Mouse (Mus musculus) megakaryocyte, embryonic 14.5 days (primary cell): ENCODE results near the gene 2210011C24Rik. TPM values are rescaled to one million over a fixed set of nuclear protein-coding genes. Genes with fewer than 3 reads are reported as not detected.
A peak's percentile ranks its signal among the peaks of the same experiment; 100 is the strongest.

Experiments
- H3K27me3 ChIP-seq: replicated peaks from 2 replicates; pipeline ENCODE3; 2012; ENCODE audit warnings: inconsistent platforms
- H3K36me3 ChIP-seq: replicated peaks from 2 replicates; pipeline ENCODE3; 2012; ENCODE audit warnings: low read length, inconsistent platforms, mixed read lengths
- H3K4me1 ChIP-seq: 2 replicates; pipeline ENCODE4 v1.6.1; 2012; ENCODE audit warnings: inconsistent platforms
- H3K4me3 ChIP-seq: replicated peaks from 2 replicates; pipeline ENCODE3; 2012; ENCODE audit warnings: moderate library complexity, mild to moderate bottlenecking, inconsistent platforms
- H3K9me3 ChIP-seq: 2 replicates; pipeline ENCODE4 v1.6.1; 2012; ENCODE audit warnings: inconsistent platforms
- FLI1 ChIP-seq: IDR thresholded peaks from 2 replicates; pipeline ENCODE4 v1.6.1; 2012; ENCODE audit warnings: low read length, inconsistent platforms, mixed read lengths
- GATA1 ChIP-seq: IDR thresholded peaks from 3 replicates; pipeline ENCODE4 v1.6.1; 2012; ENCODE audit warnings: mixed read lengths, low read length, inconsistent platforms, borderline replicate concordance
- polyA plus RNA-seq: library from polyadenylated mRNA; stranded (reverse); fragments of >175 nt; gene quantifications from 2 replicates; pipeline ENCODE4 v1.2.3, GENCODE M21; 2012; ENCODE audit warnings: low replicate concordance; ENCODE audit not compliant: insufficient read depth

2210011C24Rik gene
- polyA plus RNA-seq, 1 experiment = not detected

- peaks cover 43% of the 10 kb centered on the region for H3K4me1 ChIP-seq
- H3K4me3 ChIP-seq = peak overlapping the region; percentile 98
- TF ChIP-seq FLI1 (no peak), GATA1 (no peak)
- peaks cover 4% of the 10 kb centered on the region; the same call in 1 of the 2 replicates for H3K9me3 ChIP-seq
- H3K27me3 ChIP-seq = peaks cover 21% of the 10 kb centered on the region
- H3K36me3 ChIP-seq = peaks cover 27% of the 10 kb centered on the region
Observed at GRCm38 (mm10) chr8:84042948-84043342, 31.0 kb upstream of the 2210011C24Rik start.

DNA sequence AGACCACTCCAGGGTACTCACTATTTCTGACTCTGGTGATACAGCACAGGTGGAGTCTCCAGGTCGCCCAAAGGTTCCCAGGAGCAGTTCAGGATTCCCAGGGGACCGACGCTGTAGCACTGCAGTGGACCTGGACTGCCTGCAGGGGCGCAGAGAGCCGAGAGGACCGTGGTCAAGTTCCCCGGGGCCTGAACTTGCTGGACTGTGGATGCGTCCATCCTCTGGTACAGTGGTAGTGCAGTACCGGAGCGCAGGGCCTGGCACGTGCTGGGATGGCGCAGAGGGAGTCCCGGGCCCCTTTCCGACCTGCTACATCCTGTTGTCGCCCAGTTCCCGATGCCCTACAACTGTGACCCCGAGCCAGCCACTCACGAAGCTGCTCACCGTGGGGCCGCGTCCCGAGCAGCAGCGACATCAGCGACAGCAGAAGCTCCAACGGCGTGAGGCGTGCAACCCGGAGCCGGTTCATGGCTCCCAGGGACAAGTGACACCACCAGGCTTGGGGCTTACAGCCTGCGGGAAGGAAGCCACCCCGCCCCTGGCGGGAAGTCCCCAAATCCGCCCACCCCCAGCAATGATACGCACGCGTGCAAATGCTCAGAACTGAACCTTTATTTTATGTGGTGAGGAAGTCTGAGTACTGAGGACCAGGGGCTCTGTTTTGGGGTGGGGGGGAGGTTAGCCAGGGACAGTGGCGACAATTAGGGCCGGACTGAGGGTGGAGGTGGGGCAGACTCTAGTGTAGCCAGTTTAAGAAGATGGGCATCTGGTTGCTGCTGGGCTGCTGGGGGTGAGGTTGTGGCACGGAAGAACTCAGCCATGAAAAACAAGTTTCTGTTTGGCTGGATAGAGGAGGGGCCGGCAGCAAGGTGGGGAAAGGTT lies 30.3 kb upstream of the 2210011C24Rik start, which contains the start of gene Il27ra:
Gene Il27ra, minus strand, starts transcription at position 524 of the 882 bp plus-strand sequence.
- H3K9me3 ChIP-seq = peaks cover 4% of the 10 kb centered on the region; the same call in 1 of the 2 replicates
- H3K27me3 ChIP-seq = peaks cover 18% of the 10 kb centered on the region

GRCm38 (mm10) chr8:84039050-84039449 lies 27.1 kb upstream of the 2210011C24Rik start:
- no peak overlapping the region for H3K4me3 ChIP-seq
- no peaks in the 10 kb centered on the region for H3K9me3 ChIP-seq
- TF ChIP-seq FLI1 = no peak
- no peak for TF ChIP-seq GATA1
- peaks cover 57% of the 10 kb centered on the region for H3K36me3 ChIP-seq
- H3K27me3 ChIP-seq = peaks cover 7% of the 10 kb centered on the region
- H3K4me1 ChIP-seq = peaks cover 36% of the 10 kb centered on the region

More for the DNA sequence above, 30.3 kb upstream of the 2210011C24Rik start, which contains the start of gene Il27ra:
- H3K4me3 ChIP-seq = peak within 1 kb of the TSS; percentile 98
- TF ChIP-seq GATA1 (no peak), FLI1 (no peak)
- peaks cover 30% of the 10 kb centered on the region for H3K36me3 ChIP-seq
- H3K4me1 ChIP-seq = peaks cover 43% of the 10 kb centered on the region

DNA sequence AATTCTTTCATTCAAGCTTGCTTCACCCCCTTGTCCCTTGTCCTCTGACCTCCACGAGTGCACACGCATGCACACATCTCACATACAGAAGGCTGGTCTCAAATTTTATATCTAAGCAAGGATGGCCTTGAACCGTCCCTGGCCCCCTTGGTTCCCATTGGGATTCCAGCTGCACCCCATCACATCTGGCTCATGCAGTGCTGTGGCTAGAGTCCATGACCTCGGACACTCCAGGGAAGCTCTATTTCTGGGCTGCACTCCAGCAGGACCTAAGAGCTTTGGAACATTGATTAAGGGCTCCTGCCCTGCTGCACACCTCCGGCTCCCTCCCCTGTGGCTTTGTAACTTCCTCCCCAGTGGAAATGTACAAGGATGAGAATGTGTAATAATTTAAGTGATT lies 26.0 kb upstream of the 2210011C24Rik start:
- Histone ChIP-seq H3K27me3 (peaks cover 3% of the 10 kb centered on the region), H3K36me3 (peaks cover 67% of the 10 kb centered on the region), H3K4me1 (peaks cover 28% of the 10 kb centered on the region), H3K4me3 (no peak overlapping the region), H3K9me3 (no peaks in the 10 kb centered on the region)
- TF ChIP-seq GATA1 = no peak
- no peak for TF ChIP-seq FLI1

DNA sequence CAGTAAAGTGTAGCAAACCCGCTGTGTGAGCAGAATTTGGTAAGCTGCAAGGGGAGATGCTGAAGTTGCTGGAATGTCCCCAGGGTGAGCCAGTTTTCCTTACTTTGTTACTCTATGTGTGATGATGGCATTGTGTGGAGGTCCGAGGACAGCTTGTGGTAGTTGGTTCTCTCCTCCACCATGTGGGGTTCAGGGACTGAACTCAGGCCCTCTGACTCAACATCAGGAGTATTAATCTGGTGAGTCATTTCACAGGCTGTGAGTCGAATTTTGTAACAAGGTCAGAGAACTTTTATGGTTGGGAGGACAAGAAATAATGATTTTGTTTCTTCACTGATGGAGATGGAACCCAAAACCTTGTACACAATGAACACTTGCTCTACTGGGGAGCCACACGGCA lies 20.8 kb upstream of the 2210011C24Rik start:
- Histone ChIP-seq H3K36me3 (peaks cover 67% of the 10 kb centered on the region), H3K27me3 (peaks cover 19% of the 10 kb centered on the region), H3K9me3 (no peaks in the 10 kb centered on the region), H3K4me1 (no peaks in the 10 kb centered on the region), H3K4me3 (no peak overlapping the region)
- TF ChIP-seq GATA1 (no peak), FLI1 (no peak)

GRCm38 (mm10) chr8:84029272-84029671 lies 17.3 kb upstream of the 2210011C24Rik start:
- Histone ChIP-seq H3K4me3 (no peak overlapping the region), H3K27me3 (peaks cover 50% of the 10 kb centered on the region), H3K36me3 (peaks cover 41% of the 10 kb centered on the region), H3K4me1 (peaks cover 21% of the 10 kb centered on the region), H3K9me3 (no peaks in the 10 kb centered on the region)
- TF ChIP-seq GATA1 (no peak), FLI1 (no peak)

DNA sequence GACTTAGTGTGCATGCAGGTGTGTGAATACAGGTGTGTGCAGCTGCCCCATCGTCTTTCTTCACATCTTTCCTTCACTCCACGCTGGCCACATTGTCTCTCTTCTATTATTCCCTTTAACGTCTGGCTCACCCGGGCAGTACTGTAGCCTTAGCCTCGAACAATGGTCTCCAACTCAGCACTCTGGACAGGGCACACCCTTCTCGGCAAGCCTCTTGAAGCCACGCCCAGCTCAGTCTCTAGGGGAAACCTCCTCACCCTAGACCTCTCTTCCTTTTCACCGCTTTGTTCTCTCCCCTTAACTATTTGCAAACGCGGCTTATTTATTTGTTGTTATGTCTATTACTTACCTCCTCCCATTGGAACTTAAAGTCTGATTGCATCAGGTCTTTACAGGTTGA lies 15.5 kb upstream of the 2210011C24Rik start:
- Histone ChIP-seq H3K36me3 (peaks cover 22% of the 10 kb centered on the region), H3K27me3 (peaks cover 68% of the 10 kb centered on the region), H3K9me3 (no peaks in the 10 kb centered on the region), H3K4me3 (no peak overlapping the region), H3K4me1 (peaks cover 33% of the 10 kb centered on the region)
- TF ChIP-seq FLI1 (no peak), GATA1 (no peak)

DNA sequence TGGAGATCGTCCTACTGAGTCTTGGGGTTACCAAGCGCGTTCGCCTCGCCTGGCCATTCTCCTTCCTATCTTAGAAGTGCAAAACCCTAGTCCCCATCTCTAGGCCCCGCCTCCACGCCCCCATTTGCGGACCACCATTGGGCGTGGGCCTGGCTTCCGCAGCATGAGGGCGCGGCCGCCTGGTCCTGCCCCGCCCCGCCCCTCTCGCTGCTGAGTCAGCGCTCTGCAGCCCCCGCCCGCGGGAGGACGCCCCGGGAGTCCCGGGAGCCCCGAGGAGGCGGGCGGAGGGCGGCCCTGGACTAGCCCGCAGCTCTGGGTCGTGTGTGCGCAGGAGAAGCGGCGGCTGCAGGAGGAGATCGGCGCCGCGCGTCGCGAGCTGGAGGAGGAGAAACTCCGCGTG lies 13.9 kb upstream of the 2210011C24Rik start:
- H3K4me3 ChIP-seq = peak overlapping the region; percentile 85
- peaks cover 84% of the 10 kb centered on the region for H3K27me3 ChIP-seq
- TF ChIP-seq GATA1 = no peak
- no peak for TF ChIP-seq FLI1
- H3K36me3 ChIP-seq = peaks cover 7% of the 10 kb centered on the region
- no peaks in the 10 kb centered on the region for H3K9me3 ChIP-seq
- peaks cover 34% of the 10 kb centered on the region for H3K4me1 ChIP-seq

GRCm38 (mm10) chr8:84024171-84024570 lies 12.2 kb upstream of the 2210011C24Rik start:
- Histone ChIP-seq H3K9me3 (no peaks in the 10 kb centered on the region), H3K36me3 (no peaks in the 10 kb centered on the region), H3K27me3 (peaks cover 90% of the 10 kb centered on the region), H3K4me3 (no peak overlapping the region), H3K4me1 (peaks cover 34% of the 10 kb centered on the region)
- no peak for TF ChIP-seq GATA1
- no peak for TF ChIP-seq FLI1

GRCm38 (mm10) chr8:84023631-84024030 lies 11.7 kb upstream of the 2210011C24Rik start:
- Histone ChIP-seq H3K4me1 (peaks cover 34% of the 10 kb centered on the region), H3K27me3 (peaks cover 88% of the 10 kb centered on the region), H3K9me3 (no peaks in the 10 kb centered on the region), H3K4me3 (no peak overlapping the region), H3K36me3 (no peaks in the 10 kb centered on the region)
- TF ChIP-seq FLI1 = no peak
- no peak for TF ChIP-seq GATA1
